Mouse (Mus musculus) kidney, postnatal 0 days (tissue): ENCODE results near the gene Trpv1. TPM values are rescaled to one million over a fixed set of nuclear protein-coding genes. Genes with fewer than 3 reads are reported as not detected.

Source experiments
- ATAC-seq: fragments of 200-750 bp; cut with Nextera tagmentation; replicated peaks from 2 replicates; pipeline ENCODE4 v1.8.0; 2017; ENCODE audit warnings: low read depth, moderate number of reproducible peaks, moderate TSS enrichment, moderate library complexity; ENCODE audit not compliant: low FRiP score
- DNase-seq: peaks from one replicate; pipeline ENCODE4 v3.0.0-alpha.2; 2016; ENCODE audit warnings: low spot score
- H3K27ac ChIP-seq: fragments of 300-500 bp; sonication (generic); 2 replicates; pipeline ENCODE4 v1.5.1; 2014; ENCODE audit warnings: mild to moderate bottlenecking
- H3K27me3 ChIP-seq: fragments of 300-500 bp; sonication (generic); 2 replicates; pipeline ENCODE4 v1.6.1; 2014; ENCODE audit warnings: low read length, mixed read lengths; ENCODE audit not compliant: insufficient read depth
- H3K36me3 ChIP-seq: fragments of 300-500 bp; sonication (generic); 2 replicates; pipeline ENCODE4 v1.6.1; 2014; ENCODE audit warnings: low read length, mixed read lengths; ENCODE audit not compliant: insufficient read depth
- H3K4me1 ChIP-seq: fragments of 300-500 bp; sonication (generic); replicated peaks from 2 replicates; pipeline ENCODE4 v1.6.1; 2014; ENCODE audit warnings: antibody characterized with exemption, low read length, mixed read lengths; ENCODE audit not compliant: insufficient read depth
- H3K4me2 ChIP-seq: fragments of 300-500 bp; sonication (generic); 2 replicates; pipeline ENCODE4 v1.6.1; 2014; ENCODE audit warnings: mild to moderate bottlenecking, low read length, moderate library complexity, mixed read lengths
- H3K4me3 ChIP-seq: fragments of 300-500 bp; sonication (generic); replicated peaks from 2 replicates; pipeline ENCODE4 v1.5.1; 2014; ENCODE audit warnings: low read depth, low read length
- H3K9ac ChIP-seq: fragments of 300-500 bp; sonication (generic); 2 replicates; pipeline ENCODE4 v1.6.1; 2014; ENCODE audit warnings: low read depth, low read length
- H3K9me3 ChIP-seq: fragments of 300-500 bp; sonication (generic); replicated peaks from 2 replicates; pipeline ENCODE4 v1.6.1; 2016; ENCODE audit warnings: low read length, inconsistent platforms, mixed read lengths
- CTCF ChIP-seq: IDR thresholded peaks from 2 replicates; pipeline ENCODE4 v1.5.1; 2016; ENCODE audit warnings: antibody characterized with exemption, low read depth, mild to moderate bottlenecking, moderate library complexity
- WGBS: fragments of 180-500 bp; shearing (Covaris S2); extraction: QIAGEN DNeasy Blood & Tissue Kit; methylation state at CpG from one replicate; pipeline ENCODE4 v1.1.7; 2014; 5-methylcytosine and 5-hydroxymethylcytosine counted together
- polyA plus RNA-seq: library from polyadenylated mRNA; unstranded; fragments of >200 nt; fragmentation: Nextera tagmentation; extraction: Ambion mirVana; gene quantifications from 2 replicates; pipeline ENCODE4 v1.2.1, GENCODE M21; 2015

The Trpv1 gene
- polyA plus RNA-seq, 1 experiment from 2014 or later = not detected

DNA sequence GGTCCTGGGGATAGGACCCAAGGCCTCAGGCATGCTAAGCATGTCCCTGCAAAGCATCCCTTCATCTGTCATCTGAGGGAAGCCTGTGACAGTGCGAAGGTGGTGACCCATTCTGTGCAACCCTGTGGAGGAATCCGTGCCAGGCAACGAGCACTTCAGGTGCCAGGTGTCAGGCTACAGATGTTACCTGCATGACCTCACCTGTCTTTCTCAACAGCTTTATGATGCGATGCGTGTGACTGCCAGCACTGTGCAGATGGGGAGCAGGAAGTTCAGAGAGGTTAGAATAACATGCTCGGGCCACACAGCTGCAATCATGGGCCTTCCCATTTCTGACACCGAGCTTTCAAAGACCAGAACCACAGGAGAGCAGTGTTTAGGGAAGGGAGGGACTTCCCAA, 28.9 kb upstream of the Trpv1 start:
- H3K9me3 ChIP-seq = no peaks in the 10 kb centered on the region
- no peak overlapping the region for H3K9ac ChIP-seq
- no peaks in the 10 kb centered on the region for H3K36me3 ChIP-seq
- ATAC-seq = no peak
- no peaks in the 10 kb centered on the region for H3K4me1 ChIP-seq
- WGBS = 14% methylated on average over 7 of the region's 7 CpGs
- H3K27ac ChIP-seq = no peak overlapping the region
- DNase-seq = no peak
- no peak overlapping the region for H3K4me3 ChIP-seq
- no peak overlapping the region for H3K4me2 ChIP-seq
- no peaks in the 10 kb centered on the region for H3K27me3 ChIP-seq
- no peak for TF ChIP-seq CTCF

- no peak for DNase-seq
- 86% methylated on average over 2 of the region's 2 CpGs for WGBS
Observed at GRCm38 (mm10) chr11:73207621-73208020, 26.5 kb upstream of the Trpv1 start.

DNA sequence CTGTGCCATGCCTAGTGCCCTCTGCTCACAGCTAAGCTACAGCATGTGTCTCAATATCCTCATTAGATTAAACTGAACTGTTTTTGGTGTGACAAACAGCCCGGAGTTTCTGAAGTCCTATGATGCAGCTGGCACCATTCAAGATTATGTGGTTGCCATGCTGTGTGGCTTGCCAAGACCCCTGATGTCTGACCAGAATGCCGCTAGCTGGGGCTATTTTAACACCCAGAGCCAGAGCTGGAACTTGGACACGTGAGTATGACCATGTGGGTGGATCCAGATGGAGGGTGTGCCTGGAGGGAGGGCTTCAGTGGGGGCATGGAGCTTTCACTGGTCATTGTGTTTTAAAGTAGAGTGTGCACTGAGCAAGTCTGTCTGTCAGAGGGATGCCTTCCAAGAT, 20.1 kb upstream of the Trpv1 start:
- 74% methylated on average over 3 of the region's 3 CpGs for WGBS
- no peak for ATAC-seq
- no peak overlapping the region for H3K9ac ChIP-seq

More at GRCm38 (mm10) chr11:73207621-73208020, 26.5 kb upstream of the Trpv1 start:
- no peaks in the 10 kb centered on the region for H3K36me3 ChIP-seq
- H3K27me3 ChIP-seq = no peaks in the 10 kb centered on the region
- ATAC-seq = no peak
- no peak overlapping the region for H3K27ac ChIP-seq
- H3K4me2 ChIP-seq = no peak overlapping the region
- H3K9me3 ChIP-seq = no peaks in the 10 kb centered on the region
- no peak overlapping the region for H3K4me3 ChIP-seq
- H3K4me1 ChIP-seq = no peaks in the 10 kb centered on the region
- no peak overlapping the region for H3K9ac ChIP-seq
- peak; percentile 44; the same call in 1 of the 2 replicates for TF ChIP-seq CTCF

GRCm38 (mm10) chr11:73219671-73220070, 14.4 kb upstream of the Trpv1 start:
- H3K9me3 ChIP-seq = no peaks in the 10 kb centered on the region
- H3K27me3 ChIP-seq = no peaks in the 10 kb centered on the region
- 60% methylated on average over 2 of the region's 2 CpGs for WGBS
- H3K27ac ChIP-seq = no peak overlapping the region
- DNase-seq (no peak), ATAC-seq (no peak)
- H3K4me2 ChIP-seq = no peak overlapping the region
- H3K9ac ChIP-seq = no peak overlapping the region
- H3K4me1 ChIP-seq = no peaks in the 10 kb centered on the region
- no peak overlapping the region for H3K4me3 ChIP-seq
- TF ChIP-seq CTCF = no peak
- H3K36me3 ChIP-seq = no peaks in the 10 kb centered on the region

More for the DNA sequence above, 20.1 kb upstream of the Trpv1 start:
- Histone ChIP-seq H3K27me3 (no peaks in the 10 kb centered on the region), H3K9me3 (no peaks in the 10 kb centered on the region), H3K27ac (no peak overlapping the region), H3K4me3 (no peak overlapping the region), H3K4me1 (no peaks in the 10 kb centered on the region), H3K36me3 (no peaks in the 10 kb centered on the region), H3K4me2 (no peak overlapping the region)
- DNase-seq = no peak
- TF ChIP-seq CTCF = no peak

- Histone ChIP-seq H3K4me1 (no peaks in the 10 kb centered on the region), H3K4me3 (no peak overlapping the region), H3K4me2 (no peak overlapping the region), H3K36me3 (no peaks in the 10 kb centered on the region), H3K27ac (no peak overlapping the region), H3K9ac (no peak overlapping the region), H3K9me3 (no peaks in the 10 kb centered on the region), H3K27me3 (no peaks in the 10 kb centered on the region)
- no peak for ATAC-seq
- TF ChIP-seq CTCF = no peak
- DNase-seq = no peak
- WGBS = 88% methylated on average over 1 of the region's 1 CpGs
Observed at GRCm38 (mm10) chr11:73220651-73221050, 13.4 kb upstream of the Trpv1 start.

DNA sequence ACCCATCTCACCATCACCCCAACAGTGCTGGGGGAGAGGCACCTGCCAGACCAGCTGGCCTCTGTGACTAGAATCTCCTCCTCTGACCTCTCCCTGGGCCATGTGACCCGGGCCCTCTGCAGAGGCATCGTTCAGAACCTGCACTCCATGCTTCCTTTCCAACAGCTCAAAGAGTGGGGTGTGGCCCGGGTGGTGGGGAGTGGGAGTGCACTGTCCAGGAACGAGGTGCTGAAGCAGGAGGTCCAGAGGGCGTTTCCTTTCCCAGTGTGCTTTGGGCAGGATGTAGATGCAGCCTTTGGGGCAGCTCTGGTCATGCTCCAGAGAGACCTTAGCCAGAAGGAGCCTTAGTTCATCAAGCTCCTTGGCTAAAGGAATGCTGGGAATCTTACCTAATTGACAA, 11.2 kb upstream of the Trpv1 start:
- no peak overlapping the region for H3K27ac ChIP-seq
- WGBS = 16% methylated on average over 5 of the region's 5 CpGs
- no peaks in the 10 kb centered on the region for H3K4me1 ChIP-seq
- peak; percentile 52; the same call in 1 of the 2 replicates for ATAC-seq
- H3K9ac ChIP-seq = no peak overlapping the region
- no peak overlapping the region for H3K4me2 ChIP-seq
- H3K4me3 ChIP-seq = no peak overlapping the region
- no peak for DNase-seq
- no peaks in the 10 kb centered on the region for H3K27me3 ChIP-seq
- H3K9me3 ChIP-seq = no peaks in the 10 kb centered on the region
- no peaks in the 10 kb centered on the region for H3K36me3 ChIP-seq
- TF ChIP-seq CTCF = no peak

DNA sequence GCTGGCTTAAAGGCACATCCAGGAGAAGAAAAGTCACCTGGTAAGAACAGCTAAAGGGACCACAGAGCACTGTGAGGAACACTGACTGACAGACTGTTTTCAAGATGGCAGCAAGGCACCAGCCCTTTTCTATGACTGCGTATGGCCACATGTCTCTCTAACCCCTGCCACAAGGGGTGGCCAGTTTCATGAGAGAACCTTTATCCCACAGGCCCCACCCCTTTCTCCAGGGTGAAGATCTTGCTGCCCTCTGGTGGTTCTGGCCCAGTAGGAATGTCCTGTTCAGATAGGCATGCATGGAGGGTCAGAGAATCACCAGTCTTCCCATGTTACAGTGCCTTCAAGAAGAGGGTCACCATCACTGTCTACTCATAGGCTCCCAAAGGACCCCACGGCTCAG, 10.1 kb upstream of the Trpv1 start:
- 62% methylated on average over 2 of the region's 2 CpGs for WGBS
- Histone ChIP-seq H3K4me1 (no peaks in the 10 kb centered on the region), H3K4me3 (no peak overlapping the region), H3K27ac (no peak overlapping the region), H3K36me3 (no peaks in the 10 kb centered on the region), H3K9me3 (no peaks in the 10 kb centered on the region), H3K4me2 (no peak overlapping the region), H3K9ac (no peak overlapping the region), H3K27me3 (no peaks in the 10 kb centered on the region)
- peak; percentile 12 for DNase-seq
- 0 out of 2 replicates have a peak, but pooled peaks have one; percentile 13 for ATAC-seq
- peak; percentile 54; the same call in 1 of the 2 replicates for TF ChIP-seq CTCF
